Mouse (Mus musculus): ENCODE data around the gene Map6. TPM values are rescaled to one million over a fixed set of nuclear protein-coding genes. Genes with fewer than 3 reads are reported as not detected.

Map6 gene
- polyA plus RNA-seq, 1 experiment from 2014 or later, result 27.9 TPM

DNA sequence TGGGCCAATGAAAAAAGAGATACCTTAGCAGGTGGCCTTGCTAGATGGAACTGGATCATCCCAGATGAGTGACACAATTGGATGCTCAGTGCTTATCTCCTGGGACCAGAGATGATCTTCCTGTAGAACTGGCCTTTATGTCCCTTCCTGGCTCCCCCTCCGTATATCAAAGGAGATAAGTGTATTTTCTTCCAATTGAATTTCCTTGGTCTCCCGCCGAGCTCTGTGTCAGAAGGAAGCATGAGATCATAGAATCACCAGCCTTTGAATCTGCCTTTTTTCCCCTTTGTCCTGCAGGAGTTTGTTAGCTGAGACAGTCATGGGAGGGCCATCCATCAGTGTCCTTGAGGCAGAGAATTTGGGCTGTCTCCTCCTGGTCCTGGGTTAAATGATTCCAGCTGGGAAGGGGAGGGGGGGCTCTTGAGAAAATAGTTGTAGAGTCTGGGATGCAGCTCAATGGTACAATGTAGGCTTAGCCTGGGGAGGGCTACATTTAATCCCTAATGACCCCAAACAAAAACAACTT, 33.5 kb downstream of the Map6 start:
- Histone ChIP-seq H3K4me1 (peaks cover 46% of the 10 kb centered on the region), H3K9me3 (replicated peaks) (no peaks in the 10 kb centered on the region), H3K27ac (replicated peaks) (no peak overlapping the region), H3K27me3 (ENCODE audit: low read depth, poor library complexity, severe bottlenecking) (peaks cover 16% of the 10 kb centered on the region), H3K36me3 (no peaks in the 10 kb centered on the region), H3K4me3 (no peak overlapping the region)
- no peak for DNase-seq (ENCODE audit: low spot score)
- WGBS, result 52% methylated on average over 3 of the region's 3 CpGs

DNA sequence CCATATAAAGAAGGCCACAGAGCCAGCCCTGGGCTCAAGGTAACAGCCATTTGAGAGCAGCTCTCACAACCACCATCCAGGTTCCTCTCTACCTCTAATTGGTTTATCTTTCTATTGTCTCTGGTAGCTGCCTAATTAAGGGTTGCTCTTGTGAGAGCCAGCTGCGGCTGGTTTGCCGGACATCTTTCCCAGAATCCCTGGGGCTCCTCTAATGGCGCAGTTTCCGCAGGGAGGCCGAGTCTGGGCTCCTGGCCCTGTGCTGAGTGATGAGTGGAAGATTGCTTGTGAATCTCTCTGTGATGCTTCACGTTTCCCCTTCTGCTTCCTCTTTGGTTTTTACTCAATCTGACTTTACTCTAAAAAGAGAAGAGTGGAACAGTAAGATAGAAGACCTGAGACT, 36.8 kb downstream of the Map6 start:
- 56% methylated on average over 6 of the region's 6 CpGs for WGBS
- H3K36me3 ChIP-seq, result no peaks in the 10 kb centered on the region
- H3K27ac ChIP-seq (replicated peaks), result peak overlapping the region; percentile 46
- H3K4me3 ChIP-seq, result no peak overlapping the region
- H3K9me3 ChIP-seq (replicated peaks), result no peaks in the 10 kb centered on the region
- H3K27me3 ChIP-seq (ENCODE audit: low read depth, poor library complexity, severe bottlenecking), result peaks cover 36% of the 10 kb centered on the region
- peaks cover 73% of the 10 kb centered on the region for H3K4me1 ChIP-seq
- DNase-seq (ENCODE audit: low spot score), result no peak

DNA sequence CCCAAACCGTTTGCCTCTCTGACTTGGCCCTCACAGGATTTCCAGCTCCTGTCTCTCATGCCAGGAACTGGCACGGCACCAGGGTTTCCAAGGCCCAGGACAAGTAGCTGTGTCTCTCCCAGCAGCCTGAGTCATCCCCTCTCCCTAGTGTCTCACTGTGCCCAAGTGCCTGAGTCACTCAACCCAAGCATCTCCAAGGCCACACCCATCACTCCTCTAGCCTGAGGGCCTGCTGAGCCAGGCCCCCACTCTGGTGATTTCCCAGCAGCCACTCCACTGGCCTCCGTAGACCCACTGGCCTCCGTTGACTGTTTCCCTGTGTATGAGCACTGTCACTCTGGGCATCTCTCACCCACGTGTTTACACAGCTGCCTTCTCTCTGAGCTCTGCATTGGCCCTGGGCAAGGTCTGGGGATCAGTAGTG, 37.7 kb downstream of the Map6 start:
- H3K4me1 ChIP-seq, result peaks cover 73% of the 10 kb centered on the region
- 71% methylated on average over 5 of the region's 5 CpGs for WGBS
- peak overlapping the region; percentile 46 for H3K27ac ChIP-seq (replicated peaks)
- no peaks in the 10 kb centered on the region for H3K36me3 ChIP-seq
- no peak overlapping the region for H3K4me3 ChIP-seq
- H3K9me3 ChIP-seq (replicated peaks), result no peaks in the 10 kb centered on the region
- DNase-seq (ENCODE audit: low spot score), result no peak
- H3K27me3 ChIP-seq (ENCODE audit: low read depth, poor library complexity, severe bottlenecking), result peaks cover 45% of the 10 kb centered on the region

DNA sequence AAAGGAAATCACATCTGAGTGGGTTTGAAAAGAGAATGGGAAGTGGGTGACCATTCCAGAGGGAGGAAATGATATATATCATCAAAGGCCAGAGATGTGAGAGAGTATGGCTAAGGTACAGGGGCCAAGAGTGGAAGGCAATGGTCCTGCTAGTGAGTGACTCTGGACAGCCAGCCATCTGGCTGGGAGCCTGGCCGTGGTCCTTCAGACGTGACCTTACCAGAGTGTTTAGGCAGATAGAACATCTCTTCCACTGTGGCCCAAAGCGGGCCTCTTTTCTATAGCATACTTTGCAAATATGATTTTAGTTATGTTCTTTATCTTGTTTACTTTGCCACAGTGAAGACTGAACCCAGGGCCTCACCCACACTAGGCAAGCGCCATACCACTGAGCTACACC, 38.4 kb downstream of the Map6 start:
- Histone ChIP-seq H3K36me3 (no peaks in the 10 kb centered on the region), H3K4me1 (peaks cover 67% of the 10 kb centered on the region), H3K27me3 (ENCODE audit: low read depth, poor library complexity, severe bottlenecking) (peaks cover 52% of the 10 kb centered on the region), H3K4me3 (no peak overlapping the region), H3K27ac (replicated peaks) (0 out of 2 replicates have a peak overlapping the region, but pooled peaks have one; percentile 76), H3K9me3 (replicated peaks) (no peaks in the 10 kb centered on the region)
- no peak for DNase-seq (ENCODE audit: low spot score)
- 88% methylated on average over 4 of the region's 4 CpGs for WGBS

DNA sequence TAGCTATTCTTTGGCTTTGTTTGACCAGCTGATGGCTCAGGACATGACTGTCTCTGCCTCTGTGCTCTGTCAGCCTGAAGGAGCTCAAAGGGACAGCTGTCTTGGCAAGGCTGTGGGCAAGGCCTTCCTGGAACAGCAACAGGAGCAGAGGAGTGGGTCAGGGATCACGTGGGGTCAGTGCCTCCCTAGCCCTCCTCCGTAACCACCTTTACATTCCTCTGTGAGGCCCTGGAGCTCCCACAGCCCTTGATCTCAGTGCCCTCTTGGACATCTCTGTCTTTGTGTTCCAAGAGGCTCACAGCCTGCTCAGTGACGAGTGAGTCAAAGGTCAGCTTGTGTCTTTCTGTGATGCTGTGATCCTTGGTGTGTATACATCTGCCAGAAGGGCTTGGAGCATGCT, 39.4 kb downstream of the Map6 start:
- peak; percentile 61 for DNase-seq (ENCODE audit: low spot score)
- 12% methylated on average over 3 of the region's 3 CpGs for WGBS
- peak overlapping the region; percentile 76 for H3K27ac ChIP-seq (replicated peaks)

DNA sequence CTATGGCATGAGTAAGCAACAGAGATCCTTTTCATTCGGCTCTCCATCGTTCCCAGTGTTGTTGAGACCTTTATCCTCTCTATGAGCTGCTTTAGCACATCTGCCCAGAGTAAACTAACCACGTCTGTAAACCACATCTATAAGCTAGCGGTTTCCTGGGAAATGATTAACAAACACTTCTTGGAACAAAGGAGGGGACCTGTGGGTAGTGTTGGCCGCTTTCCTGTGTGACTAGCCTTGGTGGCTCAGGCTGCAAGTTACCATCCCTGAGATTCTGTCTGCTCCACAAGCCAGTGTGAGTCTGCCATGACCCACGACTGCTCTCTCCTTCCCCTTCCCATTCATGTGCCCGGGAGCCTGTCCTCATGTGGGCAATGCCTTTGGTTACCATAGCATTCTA, 44.2 kb downstream of the Map6 start:
- Histone ChIP-seq H3K4me1 (peaks cover 69% of the 10 kb centered on the region), H3K36me3 (peaks cover 13% of the 10 kb centered on the region), H3K4me3 (no peak overlapping the region; the same call in 1 of the 2 replicates), H3K27ac (replicated peaks) (peak overlapping the region; percentile 84), H3K27me3 (ENCODE audit: low read depth, poor library complexity, severe bottlenecking) (peaks cover 84% of the 10 kb centered on the region), H3K9me3 (replicated peaks) (no peaks in the 10 kb centered on the region)
- no peak for DNase-seq (ENCODE audit: low spot score)
- 56% methylated on average over 7 of the region's 7 CpGs for WGBS

More for the DNA sequence above, 39.4 kb downstream of the Map6 start:
- H3K4me3 ChIP-seq, result no peak overlapping the region
- H3K9me3 ChIP-seq (replicated peaks), result no peaks in the 10 kb centered on the region
- H3K4me1 ChIP-seq, result peaks cover 74% of the 10 kb centered on the region
- no peaks in the 10 kb centered on the region for H3K36me3 ChIP-seq
- H3K27me3 ChIP-seq (ENCODE audit: low read depth, poor library complexity, severe bottlenecking), result peaks cover 62% of the 10 kb centered on the region

DNA sequence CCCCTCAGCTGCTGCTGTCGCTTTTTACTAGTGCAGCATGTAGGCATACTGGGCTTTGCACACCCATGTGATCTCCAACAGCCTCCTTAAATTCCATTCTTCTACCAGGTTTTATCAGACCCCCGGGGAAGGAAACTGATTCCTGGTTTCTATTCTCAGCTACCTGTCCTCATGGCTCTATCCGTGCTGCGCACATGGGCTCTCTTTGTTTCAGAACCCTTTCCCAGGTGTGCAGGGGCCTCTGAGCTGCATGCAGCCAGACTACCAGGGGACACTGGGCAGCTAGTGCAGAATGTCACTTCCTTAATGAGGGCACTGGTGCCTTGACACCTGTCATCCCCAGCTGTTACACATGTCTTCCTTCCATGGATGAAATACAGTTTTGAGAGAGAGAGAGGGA, 44.8 kb downstream of the Map6 start:
- Histone ChIP-seq H3K9me3 (replicated peaks) (no peaks in the 10 kb centered on the region), H3K4me3 (peak overlapping the region; percentile 25; the same call in 1 of the 2 replicates), H3K27ac (replicated peaks) (peak overlapping the region; percentile 84), H3K36me3 (peaks cover 20% of the 10 kb centered on the region), H3K27me3 (ENCODE audit: low read depth, poor library complexity, severe bottlenecking) (peaks cover 88% of the 10 kb centered on the region), H3K4me1 (peaks cover 64% of the 10 kb centered on the region)
- 69% methylated on average over 4 of the region's 4 CpGs for WGBS
- DNase-seq (ENCODE audit: low spot score), result no peak

DNA sequence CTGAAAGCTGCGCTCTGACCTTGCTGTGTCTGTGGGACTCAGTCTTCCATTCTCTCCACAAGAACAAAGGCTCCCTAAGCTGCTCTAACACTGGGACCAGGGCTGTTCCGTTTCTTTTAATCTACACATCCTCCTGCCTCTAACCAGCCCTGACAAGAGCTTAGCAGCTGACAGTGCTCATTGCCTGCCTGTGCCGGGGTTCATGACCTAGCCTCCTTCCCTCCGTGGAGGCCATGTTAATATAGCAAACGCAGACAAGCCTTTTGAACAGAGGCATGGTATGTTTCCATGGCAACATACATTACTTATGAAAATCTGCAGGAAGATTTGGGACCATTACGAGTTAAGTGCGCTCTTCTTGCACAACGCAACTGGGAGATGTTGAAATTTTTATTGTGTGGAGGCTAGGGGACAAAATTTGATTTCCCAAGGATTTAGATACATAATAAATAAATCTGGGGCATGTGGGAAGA, 45.5 kb downstream of the Map6 start:
- Histone ChIP-seq H3K27ac (replicated peaks) (peak overlapping the region; percentile 84), H3K4me1 (peaks cover 64% of the 10 kb centered on the region), H3K36me3 (peaks cover 25% of the 10 kb centered on the region), H3K27me3 (ENCODE audit: low read depth, poor library complexity, severe bottlenecking) (peaks cover 88% of the 10 kb centered on the region), H3K9me3 (replicated peaks) (no peaks in the 10 kb centered on the region), H3K4me3 (peak overlapping the region; percentile 25)
- 25% methylated on average over 8 of the region's 8 CpGs for WGBS
- DNase-seq (ENCODE audit: low spot score), result peak; percentile 79

DNA sequence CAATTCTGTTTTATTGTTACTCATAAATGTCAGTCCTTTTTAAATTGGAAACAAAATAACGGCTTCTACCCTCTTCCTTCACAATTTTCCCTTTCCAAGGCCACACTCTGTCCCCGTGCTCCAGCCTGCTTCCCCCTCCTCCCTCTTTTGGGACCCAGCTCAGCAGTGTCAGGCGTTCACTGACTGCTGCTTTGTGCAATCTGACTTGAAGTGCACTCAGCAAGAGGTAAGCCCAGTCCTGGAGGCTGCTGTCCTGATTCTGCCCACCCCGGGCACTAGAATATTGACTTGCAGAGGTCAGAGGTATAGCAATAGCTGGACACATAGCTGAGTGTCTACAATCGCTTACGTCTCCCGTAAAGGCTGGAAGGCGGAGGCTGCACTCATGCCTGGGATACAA, 46.0 kb downstream of the Map6 start:
- H3K4me1 ChIP-seq, result peaks cover 60% of the 10 kb centered on the region
- H3K9me3 ChIP-seq (replicated peaks), result no peaks in the 10 kb centered on the region
- H3K27me3 ChIP-seq (ENCODE audit: low read depth, poor library complexity, severe bottlenecking), result peaks cover 88% of the 10 kb centered on the region
- no peak overlapping the region; the same call in 1 of the 2 replicates for H3K4me3 ChIP-seq
- H3K36me3 ChIP-seq, result peaks cover 27% of the 10 kb centered on the region
- peak overlapping the region; percentile 84 for H3K27ac ChIP-seq (replicated peaks)
- 63% methylated on average over 8 of the region's 8 CpGs for WGBS
- peak; percentile 30 for DNase-seq (ENCODE audit: low spot score)

DNA sequence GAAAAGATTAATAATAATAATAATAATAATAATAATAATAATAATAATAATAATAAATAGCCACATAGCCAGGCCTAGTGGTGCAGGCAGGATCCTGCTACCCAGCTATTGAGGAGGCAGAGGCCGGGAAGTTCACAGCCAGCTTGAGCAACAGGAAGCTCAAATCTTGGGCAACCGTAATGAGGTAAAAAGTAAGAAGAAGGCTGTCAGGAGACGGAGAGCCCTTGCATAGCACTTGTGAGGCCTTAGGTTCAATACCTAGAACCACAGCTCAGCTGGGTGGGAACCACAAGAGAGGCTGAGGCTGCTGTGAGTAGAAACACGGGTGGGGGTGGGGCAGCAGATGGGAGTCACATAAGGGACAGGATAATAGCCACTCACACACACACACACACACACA, 47.3 kb downstream of the Map6 start:
- H3K36me3 ChIP-seq, result peaks cover 30% of the 10 kb centered on the region
- H3K4me3 ChIP-seq, result no peak overlapping the region
- no peak overlapping the region for H3K27ac ChIP-seq (replicated peaks)
- 91% methylated on average over 4 of the region's 4 CpGs for WGBS
- peaks cover 67% of the 10 kb centered on the region for H3K4me1 ChIP-seq
- DNase-seq (ENCODE audit: low spot score), result no peak
- peaks cover 90% of the 10 kb centered on the region for H3K27me3 ChIP-seq (ENCODE audit: low read depth, poor library complexity, severe bottlenecking)
- no peaks in the 10 kb centered on the region for H3K9me3 ChIP-seq (replicated peaks)

DNA sequence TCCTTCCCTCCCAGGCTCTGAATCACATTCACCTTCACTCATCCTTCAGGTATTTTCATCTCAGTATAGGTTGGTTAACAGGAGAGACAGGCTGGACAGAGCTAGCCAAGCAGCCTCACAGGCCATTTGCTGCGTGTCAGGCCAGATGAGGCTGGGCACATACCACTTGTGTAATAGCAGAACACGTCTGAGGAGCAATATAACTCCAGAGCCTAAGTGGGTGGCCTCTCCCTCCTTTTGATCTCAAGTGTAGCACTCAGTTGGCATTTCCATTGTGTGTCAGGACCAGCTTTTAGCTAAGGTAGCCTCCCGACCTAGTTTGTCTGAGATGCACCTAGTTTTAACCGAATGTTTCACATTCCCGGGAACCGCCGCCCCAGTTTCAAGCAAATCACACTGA, 49.0 kb downstream of the Map6 start:
- peaks cover 89% of the 10 kb centered on the region for H3K27me3 ChIP-seq (ENCODE audit: low read depth, poor library complexity, severe bottlenecking)
- peaks cover 78% of the 10 kb centered on the region for H3K4me1 ChIP-seq
- 82% methylated on average over 7 of the region's 7 CpGs for WGBS
- DNase-seq (ENCODE audit: low spot score), result no peak
- H3K4me3 ChIP-seq, result no peak overlapping the region
- no peak overlapping the region for H3K27ac ChIP-seq (replicated peaks)
- peaks cover 30% of the 10 kb centered on the region for H3K36me3 ChIP-seq
- H3K9me3 ChIP-seq (replicated peaks), result no peaks in the 10 kb centered on the region

DNA sequence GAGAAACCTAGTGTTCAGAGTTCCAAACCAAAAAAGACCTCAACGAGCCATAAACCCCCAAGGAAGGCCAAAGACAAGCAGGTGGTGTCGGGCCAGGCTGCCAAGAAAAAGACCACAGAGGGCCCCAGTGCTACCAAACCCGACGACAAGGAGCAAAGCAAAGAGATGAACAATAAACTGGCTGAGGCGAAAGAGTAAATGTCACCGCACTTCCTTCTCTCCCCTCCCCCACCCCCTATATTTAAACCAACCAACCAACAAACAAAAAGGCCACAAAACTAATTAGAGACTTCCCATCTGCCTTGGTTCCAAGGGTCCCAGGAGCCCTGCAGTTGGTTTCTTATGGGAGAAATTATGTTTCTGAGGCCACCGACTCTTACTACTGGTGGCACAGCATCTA, 50.2 kb downstream of the Map6 start:
- H3K27ac ChIP-seq (replicated peaks), result no peak overlapping the region
- H3K36me3 ChIP-seq, result peaks cover 35% of the 10 kb centered on the region
- H3K9me3 ChIP-seq (replicated peaks), result no peaks in the 10 kb centered on the region
- H3K27me3 ChIP-seq (ENCODE audit: low read depth, poor library complexity, severe bottlenecking), result peaks cover 92% of the 10 kb centered on the region
- H3K4me3 ChIP-seq, result no peak overlapping the region
- peaks cover 65% of the 10 kb centered on the region for H3K4me1 ChIP-seq
- no peak for DNase-seq (ENCODE audit: low spot score)
- 77% methylated on average over 7 of the region's 7 CpGs for WGBS

DNA sequence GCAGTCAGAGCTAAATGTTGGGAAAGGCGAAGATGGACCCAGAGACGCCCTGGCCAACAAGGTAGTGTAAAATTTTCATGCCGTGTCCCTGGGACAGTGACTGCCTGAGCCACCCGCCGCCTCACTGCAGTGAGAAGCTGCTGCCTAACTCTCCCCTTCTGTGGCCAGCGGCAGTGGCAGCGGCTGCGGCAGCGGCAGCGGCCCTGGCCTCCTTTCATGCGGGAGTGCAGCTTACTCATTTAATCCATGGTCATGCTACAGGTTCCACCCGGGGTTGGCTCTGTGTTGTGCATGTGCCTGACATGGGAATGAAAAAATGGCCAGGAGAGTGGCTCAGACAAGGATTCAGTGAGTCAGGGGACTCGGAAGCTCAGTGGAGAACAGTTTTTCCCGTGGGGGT, 53.3 kb downstream of the Map6 start:
- no peak overlapping the region for H3K4me3 ChIP-seq
- peaks cover 51% of the 10 kb centered on the region for H3K4me1 ChIP-seq
- peak overlapping the region; percentile 7; the same call in 1 of the 2 replicates for H3K27ac ChIP-seq (replicated peaks)
- DNase-seq (ENCODE audit: low spot score), result no peak
- H3K36me3 ChIP-seq, result peaks cover 41% of the 10 kb centered on the region
- H3K9me3 ChIP-seq (replicated peaks), result no peaks in the 10 kb centered on the region
- WGBS, result 40% methylated on average over 14 of the region's 14 CpGs
- H3K27me3 ChIP-seq (ENCODE audit: low read depth, poor library complexity, severe bottlenecking), result peaks cover 94% of the 10 kb centered on the region

Data from midbrain, embryonic 10.5 days (tissue).